Mouse (Mus musculus): ENCODE results near the gene Tas2r103. TPM values are rescaled to one million over a fixed set of nuclear protein-coding genes. Genes with fewer than 3 reads are reported as not detected.

Gene Tas2r103
- total RNA-seq (2021) = not detected
- long read RNA-seq, experiment 1 = 0 reads
- long read RNA-seq, experiment 2 = 0 reads

DNA sequence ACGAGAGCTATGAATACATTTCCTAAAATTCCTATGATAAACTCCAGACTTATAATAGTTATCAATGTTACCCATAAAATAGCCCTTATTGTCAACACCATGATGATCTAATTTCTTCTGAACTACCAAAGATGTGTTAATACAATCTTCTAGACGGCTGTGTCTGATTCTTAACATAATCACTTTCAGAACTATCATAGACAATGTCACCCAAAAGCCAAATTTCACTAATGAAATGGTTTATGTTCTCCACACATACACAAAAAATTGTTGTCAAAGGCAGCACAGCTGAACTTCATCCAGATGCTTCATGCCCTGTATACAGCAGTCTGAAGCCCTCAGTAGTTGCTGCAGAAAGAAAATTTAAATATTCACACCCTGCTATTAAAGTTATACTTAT lies at the start of gene Tas2r103:
Tas2r103 (minus strand) TSS at position 101 of the 400 bp plus-strand sequence.
- DNase-seq = no peak

DNA sequence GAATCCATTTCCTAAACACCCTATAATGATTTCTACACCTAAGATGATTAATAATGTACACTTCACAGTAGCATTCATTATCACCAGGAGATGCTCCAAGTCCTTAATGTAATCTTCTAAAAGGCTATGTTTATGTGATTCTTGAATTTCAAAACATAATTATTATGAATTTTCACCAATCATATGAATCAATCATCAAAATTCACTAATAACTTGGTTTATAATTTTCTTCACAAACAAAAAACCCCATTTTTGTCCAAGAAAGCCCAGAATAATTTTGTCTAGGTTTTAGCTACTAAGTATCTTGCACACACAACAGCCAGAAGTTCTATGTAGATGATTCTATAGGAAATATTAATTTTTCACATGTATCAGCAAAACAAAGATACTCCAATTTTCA lies 18.8 kb upstream of the Tas2r103 start, which contains the start of gene Tas2r140:
Tas2r140 (minus strand) TSS at position 101 of the 400 bp plus-strand sequence.
- DNase-seq = no peak

Other genes with a start within 250 kb of the Tas2r103 start
- not detected for gene Tas2r117, start 234.3 kb downstream of the Tas2r103 start, total RNA-seq (2021)
- gene Tas2r123, start 190.0 kb downstream of the Tas2r103 start, total RNA-seq (2021) = not detected
- gene Tas2r116, start 181.7 kb downstream of the Tas2r103 start, total RNA-seq (2021) = not detected
- not detected for gene Tas2r110, start 169.1 kb downstream of the Tas2r103 start, total RNA-seq (2021)
- gene Tas2r113, start 144.1 kb downstream of the Tas2r103 start, total RNA-seq (2021) = not detected
- not detected for gene Tas2r125, start 127.5 kb downstream of the Tas2r103 start, total RNA-seq (2021)
- not detected for gene Tas2r129, start 86.0 kb downstream of the Tas2r103 start, total RNA-seq (2021)
- not detected for gene Tas2r131, start 79.2 kb downstream of the Tas2r103 start, total RNA-seq (2021)
- not detected for gene Tas2r109, start 56.1 kb downstream of the Tas2r103 start, total RNA-seq (2021)
- not detected for gene Tas2r140, start 18.7 kb upstream of the Tas2r103 start, total RNA-seq (2021)
- gene Smim10l1, start 67.8 kb upstream of the Tas2r103 start, total RNA-seq (2021) = 100 to 1,000 TPM in 1 of 2 experiments, 10 to 100 TPM in 1; 93.1 to 114 TPM